In genomic region chr3:134239971-134240717, GRCm38 (mm10) we compare ENCODE assay signal across 8 mouse cellular contexts. TPM values are rescaled to one million over a fixed set of nuclear protein-coding genes. Genes with fewer than 3 reads are reported as not detected.
DNase-seq lines count a peak whose midpoint lies in the region; ATAC-seq and TF ChIP-seq lines count a peak whose summit lies in the region.

No protein-coding gene starts in this region.

- intact Hi-C loops in heart, postnatal 25 days (cut with DNase I), result loop anchor here (5.0 to 10.0 kb wide), 3 partner anchors 95 to 185 kb away; no protein-coding TSS in a partner anchor

- DNase-seq in cerebellum, adult 11-12 months, result peak; percentile 88
- peak; percentile 81 for DNase-seq in forebrain, postnatal 0 days
- peak; percentile 18 for DNase-seq in heart, postnatal 25 days (ENCODE audit: low spot score)
- peak; percentile 59 to 72 for DNase-seq in layer of hippocampus, adult 18-20 months (ENCODE audit: low spot score in 2 of 2)
- DNase-seq in thymus, postnatal 4 days, result peak; percentile 40

- peak; percentile 49 for ATAC-seq in forebrain, postnatal 0 days
- 0 out of 2 replicates have a peak, but pooled peaks have one; percentile 30 for ATAC-seq in liver, embryonic 16.5 days (ENCODE audit: low read depth)

- TF ChIP-seq POLR2A in ES-Bruce4 (IDR thresholded peaks at IDR 0.05; ENCODE audit: insufficient read depth, low read length), result no peak
- TF ChIP-seq POLR2A in olfactory bulb, adult 2 months (IDR thresholded peaks at IDR 0.05; ENCODE audit: insufficient read depth, low read depth, low read length), result no peak

- H3K4me1 ChIP-seq in ES-Bruce4 (ENCODE audit: control insufficient read depth, insufficient read depth, low read length), result no peaks in the 10 kb centered on the region
- H3K4me1 ChIP-seq in forebrain, postnatal 0 days (ENCODE audit: insufficient read depth), result peaks cover 12% of the 10 kb centered on the region; the same call in 1 of the 2 replicates
- H3K4me1 ChIP-seq in liver, embryonic 16.5 days (ENCODE audit: control insufficient read depth, low read depth, low read length), result no peaks in the 10 kb centered on the region; the same call in none of the 2 replicates
- H3K4me1 ChIP-seq in olfactory bulb, adult 2 months (ENCODE audit: control insufficient read depth, insufficient read depth, low read length), result peaks cover 2% of the 10 kb centered on the region; the same call in 1 of the 2 replicates

- H3K4me2 ChIP-seq in forebrain, postnatal 0 days (ENCODE audit: low read depth), result peak overlapping the region; percentile 78
- peak overlapping the region; percentile 70 for H3K4me2 ChIP-seq in liver, embryonic 16.5 days (ENCODE audit: low read depth, low read length)

- WGBS in forebrain, postnatal 0 days, result under 1% methylated on average over 36 of the region's 61 CpGs
- WGBS in liver, embryonic 16.5 days (ENCODE audit: insufficient replicate concordance), result under 1% methylated on average over 27 of the region's 61 CpGs
- 5% methylated on average over 41 of the region's 61 CpGs for WGBS in olfactory bulb, adult 2 months

- H3K36me3 ChIP-seq in ES-Bruce4 (ENCODE audit: control insufficient read depth, insufficient read depth, low read length, poor library complexity, severe bottlenecking), result no peaks in the 10 kb centered on the region
- no peaks in the 10 kb centered on the region for H3K36me3 ChIP-seq in forebrain, postnatal 0 days (ENCODE audit: insufficient read depth)
- H3K36me3 ChIP-seq in liver, embryonic 16.5 days (ENCODE audit: control insufficient read depth, insufficient read depth), result no peaks in the 10 kb centered on the region

- peaks cover 19% of the 10 kb centered on the region for H3K27me3 ChIP-seq in ES-Bruce4 (ENCODE audit: control insufficient read depth, insufficient read depth, low read length, poor library complexity, severe bottlenecking)
- H3K27me3 ChIP-seq in forebrain, postnatal 0 days (ENCODE audit: insufficient read depth, low read length), result no peaks in the 10 kb centered on the region
- H3K27me3 ChIP-seq in liver, embryonic 16.5 days (ENCODE audit: control insufficient read depth, insufficient read depth, low read depth, low read length), result peaks cover 57% of the 10 kb centered on the region

- no peaks in the 10 kb centered on the region for H3K9me3 ChIP-seq in ES-Bruce4 (replicated peaks; ENCODE audit: control insufficient read depth, insufficient read depth, low read length, poor library complexity, severe bottlenecking)
- H3K9me3 ChIP-seq in forebrain, postnatal 0 days (ENCODE audit: low read length), result no peaks in the 10 kb centered on the region
- no peaks in the 10 kb centered on the region for H3K9me3 ChIP-seq in liver, embryonic 16.5 days (replicated peaks; ENCODE audit: control insufficient read depth, low read length)

- peak overlapping the region; percentile 78 for H3K9ac ChIP-seq in ES-Bruce4 (ENCODE audit: low read depth, poor library complexity, severe bottlenecking)
- peak overlapping the region; percentile 84 for H3K9ac ChIP-seq in forebrain, postnatal 0 days
- H3K9ac ChIP-seq in liver, embryonic 16.5 days (ENCODE audit: low read depth, low read length), result no peak overlapping the region

- H3K4me3 ChIP-seq in ES-Bruce4 (ENCODE audit: low read depth, low read length), result peak overlapping the region; percentile 83
- peak overlapping the region; percentile 80 for H3K4me3 ChIP-seq in forebrain, postnatal 0 days (ENCODE audit: low read depth, low read length)
- peak overlapping the region; percentile 57 for H3K4me3 ChIP-seq in liver, embryonic 16.5 days (ENCODE audit: low read depth, low read length)
- peak overlapping the region; percentile 86 for H3K4me3 ChIP-seq in olfactory bulb, adult 2 months (ENCODE audit: insufficient read depth, low read depth, low read length)

- no peak overlapping the region for H3K27ac ChIP-seq in ES-Bruce4 (ENCODE audit: insufficient read depth, low read length)
- peak overlapping the region; percentile 96 for H3K27ac ChIP-seq in forebrain, postnatal 0 days (ENCODE audit: low read depth, low read length)
- no peak overlapping the region for H3K27ac ChIP-seq in liver, embryonic 16.5 days (ENCODE audit: low read length)
- peak overlapping the region; percentile 98 for H3K27ac ChIP-seq in olfactory bulb, adult 2 months (ENCODE audit: insufficient read depth, low read depth, low read length)

- TF ChIP-seq CTCF in ES-Bruce4 (IDR thresholded peaks at IDR 0.05; ENCODE audit: low read depth, low read length), result no peak
- TF ChIP-seq CTCF in forebrain, postnatal 0 days (IDR thresholded peaks at IDR 0.05; ENCODE audit: low read depth), result 0 out of 2 replicates have a peak, but pooled peaks have one; percentile 2
- TF ChIP-seq CTCF in olfactory bulb, adult 2 months (IDR thresholded peaks at IDR 0.05; ENCODE audit: insufficient read depth, low read depth, low read length), result no peak

- no peak for TF ChIP-seq EP300 in ES-Bruce4 (IDR thresholded peaks at IDR 0.05; ENCODE audit: insufficient read depth, low read depth, low read length)

RNA-seq across cellular contexts. Expression of gene Cxxc4, which starts 3.9 kb away (rescaled TPM):
- polyA plus RNA-seq in ES-Bruce4 (2011; ENCODE audit: insufficient read depth, insufficient read length, low read depth, missing spikeins), result 2.1 and 2.9 TPM in 2 replicates
- total RNA-seq in forebrain, postnatal 0 days (2014; rRNA removed), result 34.4 and 39.0 TPM in 2 replicates
- 19.8 and 23.3 TPM in 2 replicates for polyA plus RNA-seq in forebrain, postnatal 0 days (2015; fragmentation: Nextera tagmentation; extraction: Ambion mirVana)
- total RNA-seq in heart, postnatal 25 days (2021), result 1 to 10 TPM; 2.4 to 2.6 TPM
- 10 to 100 TPM; 12.3 to 15.4 TPM for total RNA-seq in layer of hippocampus, adult 18-20 months (2021)
- 0.18 and 0.24 TPM in 2 replicates for polyA plus RNA-seq in liver, embryonic 16.5 days (2015; fragmentation: Nextera tagmentation; extraction: Ambion mirVana)
- polyA plus RNA-seq in olfactory bulb, adult 2 months (2012; ENCODE audit: insufficient read depth, insufficient read length, low replicate concordance, missing spikeins), result not detected in 2 replicates

Comparison
In these comparisons a context has a peak if more than half of its experiments do, and no peak if none do; other contexts are left out.
1. H3K27ac ChIP-seq: peak in forebrain, postnatal 0 days (single experiment) and olfactory bulb, adult 2 months (single experiment); none in ES-Bruce4 (single experiment) and liver, embryonic 16.5 days (single experiment).
2. DNase-seq: peak in every context shown above with its lines; median percentile 88 in cerebellum, adult 11-12 months; 81 in forebrain, postnatal 0 days; 66 in layer of hippocampus, adult 18-20 months; 40 in thymus, postnatal 4 days; 18 in heart, postnatal 25 days.
3. Peak in every context shown above with its lines, with median percentiles within 50 percentile points of each other: H3K4me3 ChIP-seq.